Mouse (Mus musculus): ENCODE results near the gene Haao.

DNA sequence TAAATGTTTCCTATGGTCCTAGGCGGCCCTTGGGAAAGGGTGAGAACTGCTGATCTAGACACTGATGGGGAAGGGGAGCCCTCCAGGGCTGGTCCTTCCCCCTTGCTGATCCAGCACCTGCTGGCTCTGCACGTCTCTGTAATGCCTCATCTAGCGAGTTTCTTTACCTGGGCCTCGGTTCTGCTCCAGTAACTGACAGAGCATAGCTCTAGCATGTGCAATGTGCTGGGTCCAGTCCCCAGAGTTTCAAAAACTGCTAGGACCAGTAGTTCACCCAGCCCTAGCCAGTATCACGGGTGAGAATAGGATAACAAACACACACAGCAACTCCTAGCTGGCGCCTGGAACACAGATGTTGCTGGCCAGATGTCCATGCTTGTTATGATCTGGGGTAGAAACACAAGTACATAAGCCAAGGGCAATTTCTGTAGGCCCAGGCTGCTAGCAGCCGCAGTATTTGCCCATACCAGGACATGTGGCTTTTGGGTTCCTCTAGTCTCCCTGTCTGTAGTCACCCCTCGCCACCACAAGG is 10.0 kb downstream of the Haao start:
- TF ChIP-seq POLR2A (IDR thresholded peaks at IDR 0.05; ENCODE audit: control insufficient read depth, low read depth, low read length), result no peak
- TF ChIP-seq CTCF (IDR thresholded peaks at IDR 0.05; ENCODE audit: control insufficient read depth, insufficient read depth, insufficient replicate concordance, low read depth, low read length), result no peak
